ENCODE assay signal across 18 mouse cellular contexts in the genomic region with DNA sequence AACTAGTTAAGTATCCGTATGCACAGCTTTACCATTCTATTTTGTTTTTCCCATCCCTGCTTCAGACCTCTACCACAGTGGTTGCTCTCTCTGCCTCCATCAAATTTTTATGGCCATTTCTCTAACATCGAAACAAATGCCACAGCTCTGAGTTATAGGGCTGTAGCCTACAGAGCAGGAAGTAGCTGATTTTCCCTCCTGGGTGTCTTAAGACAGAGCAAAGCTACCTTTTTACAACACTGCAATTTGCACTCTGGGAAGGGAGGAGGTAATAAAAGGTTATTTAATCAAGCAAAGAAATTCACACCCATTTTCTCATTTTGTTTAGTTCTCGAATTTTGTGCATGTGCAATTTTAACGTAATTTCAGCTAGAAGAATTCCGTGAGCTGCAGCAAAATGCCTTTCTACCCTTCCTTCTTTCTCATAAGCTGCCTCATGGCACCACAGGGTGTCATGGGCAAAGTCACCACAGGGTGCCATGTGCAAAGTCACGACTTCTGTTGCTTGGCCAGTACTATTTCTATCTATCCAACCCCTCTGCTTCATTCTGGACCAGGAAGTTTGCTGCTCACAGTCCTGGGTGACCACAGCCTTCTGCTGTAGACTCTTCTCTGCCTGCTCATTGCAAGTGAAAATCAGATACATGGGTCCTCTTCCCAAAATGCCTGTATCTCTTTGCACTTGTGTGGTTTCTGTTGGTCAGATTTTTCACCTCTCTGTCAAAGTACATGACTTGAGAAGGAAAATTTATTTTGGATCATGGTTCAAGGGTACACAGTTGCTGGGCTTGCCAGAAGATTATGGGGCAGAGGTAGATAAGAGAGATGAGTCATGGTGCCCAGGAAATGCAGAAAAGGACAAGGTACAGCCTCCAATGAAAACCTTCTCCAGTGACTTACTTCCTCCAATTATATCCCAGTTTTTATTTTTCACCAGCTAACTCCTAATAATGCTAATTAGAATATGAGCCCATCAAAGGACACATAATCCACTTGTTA.
"Had no signal": no experiment of that assay in that cellular context is flagged by ENCODE, and none has a peak within 500 bp of the region (broad histone marks: within the 10 kb centered on the region; RNA-seq: fewer than 3 reads in every experiment).

No protein-coding gene starts in this region.

- H3K4me2 ChIP-seq: limb, embryonic 15.5 days; liver, embryonic 13.5 days; neural tube, embryonic 12.5 days had no signal

- H3K27ac ChIP-seq: kidney, postnatal 0 days; limb, embryonic 15.5 days; liver, embryonic 13.5 days; midbrain, embryonic 10.5 days; neural tube, embryonic 12.5 days had no signal

- H3K9ac ChIP-seq: limb, embryonic 15.5 days; liver, embryonic 13.5 days; neural tube, embryonic 12.5 days had no signal

- ATAC-seq: inflammation-experienced regulatory T-cells, adult 6 months; lung, postnatal 0 days had no signal

- H3K4me1 ChIP-seq: liver, embryonic 13.5 days; midbrain, embryonic 10.5 days; neural tube, embryonic 12.5 days had no signal

- H3K36me3 ChIP-seq: limb, embryonic 15.5 days; liver, embryonic 13.5 days; midbrain, embryonic 10.5 days; neural tube, embryonic 12.5 days had no signal

- H3K4me3 ChIP-seq: limb, embryonic 15.5 days; liver, embryonic 13.5 days; midbrain, embryonic 10.5 days; myocyte; neural tube, embryonic 12.5 days had no signal

- H3K27me3 ChIP-seq: limb, embryonic 15.5 days; liver, embryonic 13.5 days; neural tube, embryonic 12.5 days had no signal

- H3K9me3 ChIP-seq: limb, embryonic 15.5 days; liver, embryonic 13.5 days; midbrain, embryonic 10.5 days; neural tube, embryonic 12.5 days had no signal

- DNase-seq: kidney, adult 9 months; kidney, postnatal 36 days; layer of hippocampus, adult 9-11 months; layer of hippocampus, postnatal 36 days; liver, embryonic 13.5 days; lung, adult 18-20 months; lung, postnatal 4 days; midbrain, embryonic 14.5 days; retina, postnatal 1 day; right cerebral cortex, postnatal 4 days; thymus, postnatal 4 days had no signal
